Mouse (Mus musculus) small intestine, adult 2 months (tissue): ENCODE data around the gene Mef2c.

Experiments
- CTCF ChIP-seq: fragments of 200-500 bp; IDR thresholded peaks from 2 replicates; pipeline ENCODE4 v1.5.1; 2012; ENCODE audit warnings: low read depth, mild to moderate bottlenecking, control low read depth, inconsistent platforms, low read length, moderate library complexity, mixed read lengths; ENCODE audit not compliant: insufficient replicate concordance, insufficient read length; ENCODE audit errors: extremely low read depth
- POLR2A ChIP-seq: fragments of 200-500 bp; IDR thresholded peaks from 2 replicates; pipeline ENCODE4 v1.6.1; 2012; ENCODE audit warnings: low read depth, mild to moderate bottlenecking, control low read depth, inconsistent platforms, low read length, moderate library complexity

DNA sequence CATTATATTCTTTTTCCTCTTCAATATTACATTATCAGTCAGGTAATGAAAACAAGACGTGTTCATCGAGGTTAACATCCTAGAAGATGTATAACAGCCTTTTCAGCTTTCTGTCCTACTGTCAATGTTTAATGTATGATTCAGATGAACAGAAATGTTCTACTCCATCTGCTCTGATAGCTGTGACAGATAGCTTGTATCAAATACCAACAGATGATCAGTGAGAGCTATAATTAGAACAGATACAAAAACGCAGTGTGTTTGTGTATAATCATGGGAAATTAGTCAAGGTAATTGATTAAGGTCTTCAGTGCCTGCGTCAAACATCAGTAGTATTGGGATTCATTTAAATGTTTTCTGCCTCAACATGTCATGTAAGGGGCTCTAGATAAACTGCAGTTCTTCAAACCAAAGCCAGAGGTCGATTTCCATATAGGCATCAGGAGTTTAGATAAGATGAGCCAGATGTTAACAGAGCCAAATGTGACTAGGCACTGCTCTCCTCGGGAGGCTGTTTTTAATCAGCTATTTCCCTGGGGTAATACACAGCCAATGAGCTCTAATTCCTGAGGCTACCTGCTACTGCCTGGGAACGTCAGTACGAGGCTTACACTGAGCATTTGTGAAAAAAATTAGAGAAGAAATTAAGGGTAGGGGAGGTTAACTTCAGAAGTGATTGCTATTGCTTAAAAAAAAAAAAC is 63.1 kb downstream of the Mef2c start:
- TF ChIP-seq CTCF (no peak), POLR2A (no peak)
